ENCODE assay signal across 16 mouse cellular contexts in the genomic region with DNA sequence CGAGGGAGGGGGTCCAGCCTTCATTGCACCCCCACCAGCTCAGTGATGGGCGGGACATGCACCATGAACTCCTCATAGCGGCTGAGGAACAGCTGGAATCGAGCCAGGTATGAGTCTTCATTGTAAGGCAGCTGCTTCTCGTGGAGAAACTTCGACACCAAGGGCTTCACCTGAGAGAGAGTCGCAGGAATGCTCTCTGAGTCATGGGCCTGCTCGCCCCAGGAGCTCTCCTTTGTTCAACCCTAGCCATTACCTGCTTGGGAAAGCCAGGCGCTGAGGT. TPM values are rescaled to one million over a fixed set of nuclear protein-coding genes. Genes with fewer than 3 reads are reported as not detected.
"Had no signal": no experiment of that assay in that cellular context is flagged by ENCODE, and none has a peak within 500 bp of the region (broad histone marks: within the 10 kb centered on the region; RNA-seq: fewer than 3 reads in every experiment).

No protein-coding gene starts in this region.

- DNase-seq: kidney, postnatal 10 days; kidney, postnatal 4 days; lung, adult 18-20 months; right cerebral cortex, postnatal 14 days; thymus, postnatal 36 days had no signal

- H3K4me1 ChIP-seq: limb, embryonic 12.5 days had no signal

- H3K9me3 ChIP-seq: limb, embryonic 12.5 days; midbrain, embryonic 12.5 days; neural tube, embryonic 13.5 days; stomach, embryonic 15.5 days had no signal

- H3K36me3 ChIP-seq: limb, embryonic 12.5 days; midbrain, embryonic 12.5 days; neural tube, embryonic 13.5 days; stomach, embryonic 15.5 days had no signal

- H3K4me3 ChIP-seq: limb, embryonic 12.5 days; midbrain, embryonic 12.5 days; neural tube, embryonic 13.5 days; stomach, embryonic 15.5 days had no signal

- H3K4me2 ChIP-seq: limb, embryonic 12.5 days; midbrain, embryonic 12.5 days; neural tube, embryonic 13.5 days; stomach, embryonic 15.5 days had no signal

- H3K27me3 ChIP-seq: limb, embryonic 12.5 days; midbrain, embryonic 12.5 days; neural tube, embryonic 13.5 days; stomach, embryonic 15.5 days had no signal

- H3K9ac ChIP-seq: limb, embryonic 12.5 days; liver, embryonic 14.5 days; midbrain, embryonic 12.5 days; stomach, embryonic 15.5 days had no signal

- H3K27ac ChIP-seq: limb, embryonic 12.5 days; liver, embryonic 14.5 days; midbrain, embryonic 12.5 days; neural tube, embryonic 13.5 days had no signal

RNA-seq across cellular contexts. Expression of gene Fads6, which starts 14.0 kb away (rescaled TPM):
- total RNA-seq: megakaryocyte-erythroid progenitor cell, adult 5-6 weeks had no signal

RNA-seq across cellular contexts. Expression of gene Grin2c, which starts 16.4 kb away (rescaled TPM):
- total RNA-seq: liver, adult 2 months; megakaryocyte-erythroid progenitor cell, adult 5-6 weeks had no signal

RNA-seq across cellular contexts. Expression of gene Otop2, which starts 23.5 kb away (rescaled TPM):
- total RNA-seq: layer of hippocampus, postnatal 14 days; liver, adult 2 months; megakaryocyte-erythroid progenitor cell, adult 5-6 weeks had no signal
- polyA plus RNA-seq: limb, embryonic 12.5 days; liver, adult 2 months; liver, embryonic 14.5 days; lung, embryonic 16.5 days; midbrain, embryonic 12.5 days; neural tube, embryonic 13.5 days; spleen, adult 2 months; thymus, postnatal 0 days had no signal

RNA-seq across cellular contexts. Expression of gene Ush1g, which starts 38.4 kb away (rescaled TPM):
- total RNA-seq: megakaryocyte-erythroid progenitor cell, adult 5-6 weeks had no signal
- polyA plus RNA-seq: limb, embryonic 12.5 days; lung, embryonic 16.5 days; thymus, postnatal 0 days had no signal
